Mouse (Mus musculus) MEL (cell line): ENCODE results near the gene Rassf9. TPM values are rescaled to one million over a fixed set of nuclear protein-coding genes. Genes with fewer than 3 reads are reported as not detected.

Experiments
- DNase-seq: peaks from one replicate; pipeline ENCODE4 v3.0.0; 2011; ENCODE audit warnings: low read depth, low spot score
- H3K27ac ChIP-seq: 2 replicates; pipeline ENCODE4 v1.5.1; 2012; ENCODE audit warnings: low read depth, mild to moderate bottlenecking, control low read depth, low read length, moderate library complexity; ENCODE audit not compliant: control insufficient read depth
- H3K27me3 ChIP-seq, 2 experiments: fragments of 150-350 bp in 1 of 2; sonication (generic) in 1 of 2; 2 replicates each; pipeline ENCODE4 v1.6.1; 2012; ENCODE audit warnings: low read length in 2 of 2, mild to moderate bottlenecking in 2 of 2, improper control_type of control experiment in 1 of 2, moderate library complexity in 1 of 2; ENCODE audit not compliant: insufficient read depth in 2 of 2, control insufficient read depth in 1 of 2
- H3K36me3 ChIP-seq, 2 experiments: 2 replicates each; pipeline ENCODE4 v1.6.1; 2012 to 2014; ENCODE audit warnings: low read length in 2 of 2, improper control_type of control experiment in 1 of 2, inconsistent platforms in 1 of 2, mild to moderate bottlenecking in 1 of 2; ENCODE audit not compliant: insufficient read depth in 2 of 2, control insufficient read depth in 1 of 2
- H3K4me1 ChIP-seq, 2 experiments: fragments of 150-350 bp in 1 of 2; sonication (generic) in 1 of 2; 2 replicates each; pipeline ENCODE4 v1.6.1; 2012; ENCODE audit warnings: low read length in 2 of 2, improper control_type of control experiment in 1 of 2, mild to moderate bottlenecking in 1 of 2; ENCODE audit not compliant: insufficient read depth in 2 of 2, control insufficient read depth in 1 of 2
- H3K4me3 ChIP-seq, 2 experiments: fragments of 150-350 bp in 1 of 2; sonication (generic) in 1 of 2; 2 replicates each; pipeline ENCODE4 v1.5.1; 2012; ENCODE audit warnings: low read depth in 2 of 2, low read length in 2 of 2, mild to moderate bottlenecking in 2 of 2, moderate library complexity in 2 of 2, control low read depth in 1 of 2, improper control_type of control experiment in 1 of 2; ENCODE audit not compliant: control insufficient read depth in 1 of 2, insufficient read depth in 1 of 2
- H3K79me2 ChIP-seq: 2 replicates; pipeline ENCODE4 v1.6.1; 2012; ENCODE audit warnings: mild to moderate bottlenecking, low read length, moderate library complexity; ENCODE audit not compliant: control insufficient read depth, poor library complexity, insufficient read depth
- H3K9ac ChIP-seq: 2 replicates; pipeline ENCODE4 v1.6.1; 2012; ENCODE audit warnings: low read depth, mild to moderate bottlenecking, control low read depth, low read length, moderate library complexity; ENCODE audit not compliant: control insufficient read depth, poor library complexity, severe bottlenecking
- H3K9me3 ChIP-seq: fragments of 150-350 bp; sonication (generic); replicated peaks from 2 replicates; pipeline ENCODE4 v1.6.1; 2012; ENCODE audit warnings: mild to moderate bottlenecking, low read length, improper control_type of control experiment, moderate library complexity; ENCODE audit not compliant: insufficient read depth
- ETS1 ChIP-seq: IDR thresholded peaks from 2 replicates; pipeline ENCODE4 v1.6.1; 2012; ENCODE audit warnings: low read depth, mild to moderate bottlenecking, inconsistent platforms, low read length, improper control_type of control experiment, moderate library complexity
- GABPA ChIP-seq: IDR thresholded peaks from 2 replicates; pipeline ENCODE4 v1.6.1; 2012; ENCODE audit warnings: low read depth, mild to moderate bottlenecking, inconsistent platforms, low read length, improper control_type of control experiment, moderate library complexity
- GATA1 ChIP-seq: IDR thresholded peaks from 2 replicates; pipeline ENCODE4 v1.6.1; 2011; ENCODE audit warnings: low read depth, low read length, improper control_type of control experiment
- JUND ChIP-seq: IDR thresholded peaks from 2 replicates; pipeline ENCODE4 v1.6.1; 2011; ENCODE audit warnings: low read depth, mild to moderate bottlenecking, improper control_type of control experiment, low read length
- KAT2A ChIP-seq: conservative IDR thresholded peaks from 2 replicates; pipeline ENCODE4 v1.6.1; 2012; ENCODE audit warnings: low read depth, low read length, improper control_type of control experiment, inconsistent platforms
- MAFK ChIP-seq: IDR thresholded peaks from 2 replicates; pipeline ENCODE4 v1.6.1; 2011; ENCODE audit warnings: low read depth, mild to moderate bottlenecking, low read length, improper control_type of control experiment, borderline replicate concordance
- MAX ChIP-seq: IDR thresholded peaks from 2 replicates; pipeline ENCODE4 v1.6.1; 2011; ENCODE audit warnings: low read length, improper control_type of control experiment
- MYB ChIP-seq: IDR thresholded peaks from 2 replicates; pipeline ENCODE4 v1.6.1; 2011; ENCODE audit warnings: mild to moderate bottlenecking, low read depth, low read length, improper control_type of control experiment
- MYC ChIP-seq: IDR thresholded peaks from 2 replicates; pipeline ENCODE4 v1.6.1; 2011; ENCODE audit warnings: low read depth, mild to moderate bottlenecking, low read length, improper control_type of control experiment, moderate library complexity
- NRF1 ChIP-seq: IDR thresholded peaks from 2 replicates; pipeline ENCODE4 v1.6.1; 2014; ENCODE audit warnings: low read depth, mild to moderate bottlenecking, inconsistent platforms, low read length, improper control_type of control experiment, moderate library complexity; ENCODE audit not compliant: poor library complexity, insufficient read depth, severe bottlenecking
- POLR2A ChIP-seq, 2 experiments: IDR thresholded peaks; 2 replicates each; pipeline ENCODE4 v1.6.1; 2011 to 2012; ENCODE audit warnings: low read length in 2 of 2, mild to moderate bottlenecking in 2 of 2, control low read depth in 1 of 2, improper control_type of control experiment in 1 of 2, low read depth in 1 of 2, moderate library complexity in 1 of 2; ENCODE audit not compliant: control insufficient read depth in 1 of 2, insufficient read depth in 1 of 2, poor library complexity in 1 of 2
- POLR2AphosphoS5 ChIP-seq: IDR thresholded peaks from 2 replicates; pipeline ENCODE4 v1.6.1; 2012; ENCODE audit warnings: low read depth, borderline replicate concordance, mild to moderate bottlenecking, inconsistent platforms, low read length, moderate library complexity, mixed read lengths
- SIN3A ChIP-seq: IDR thresholded peaks from 2 replicates; pipeline ENCODE4 v1.6.1; 2012; ENCODE audit warnings: low read length, improper control_type of control experiment, inconsistent platforms
- SMC3 ChIP-seq: IDR thresholded peaks from 2 replicates; pipeline ENCODE4 v1.6.1; 2011; ENCODE audit warnings: low read depth, low read length, improper control_type of control experiment
- TAL1 ChIP-seq: IDR thresholded peaks from 2 replicates; pipeline ENCODE4 v1.6.1; 2012; ENCODE audit warnings: mild to moderate bottlenecking, inconsistent platforms, low read length, moderate library complexity, mixed read lengths
- UBTF ChIP-seq: IDR thresholded peaks from 2 replicates; pipeline ENCODE4 v1.6.1; 2012; ENCODE audit warnings: low read depth, mild to moderate bottlenecking, inconsistent platforms, low read length, improper control_type of control experiment, moderate library complexity, borderline replicate concordance; ENCODE audit not compliant: insufficient read depth
- USF1 ChIP-seq: IDR thresholded peaks from 2 replicates; pipeline ENCODE4 v1.6.1; 2014; ENCODE audit warnings: low read depth, mild to moderate bottlenecking, inconsistent platforms, low read length, improper control_type of control experiment, moderate library complexity
- ZC3H11A ChIP-seq: IDR thresholded peaks from 2 replicates; pipeline ENCODE4 v1.6.1; 2012; ENCODE audit warnings: low read depth, mild to moderate bottlenecking, inconsistent platforms, low read length, improper control_type of control experiment
- ZKSCAN1 ChIP-seq: IDR thresholded peaks from 2 replicates; pipeline ENCODE4 v1.6.1; 2012; ENCODE audit warnings: low read depth, mild to moderate bottlenecking, inconsistent platforms, low read length, improper control_type of control experiment, moderate library complexity
- ZNF384 ChIP-seq: IDR thresholded peaks from 2 replicates; pipeline ENCODE4 v1.6.1; 2012; ENCODE audit warnings: low read depth, mild to moderate bottlenecking, inconsistent platforms, low read length, improper control_type of control experiment
- polyA plus RNA-seq, 2 experiments: library from polyadenylated mRNA; stranded (reverse) in 1 of 2; unstranded in 1 of 2; fragments of >175 nt in 1 of 2; fragments of >200 nt in 1 of 2; gene quantifications; 2 replicates each; pipeline versions ENCODE4 v1.2.1 to v1.2.4; 2012; ENCODE audit warnings: low replicate concordance in 2 of 2, low read depth in 1 of 2; ENCODE audit not compliant: insufficient read length in 2 of 2, insufficient read depth in 1 of 2, missing spikeins in 1 of 2
- total RNA-seq: library from RNA; depleted of rRNA; stranded (reverse); fragments of 300-350 nt; gene quantifications from 2 replicates; pipeline ENCODE4 v1.2.3, GENCODE M21; 2012

The Rassf9 gene
- total and polyA plus RNA-seq, 3 experiments: not detected

- no peak for DNase-seq
- H3K79me2 ChIP-seq: no peaks in the 10 kb centered on the region
- H3K4me1 ChIP-seq: no peaks in the 10 kb centered on the region
- no peak overlapping the region for H3K27ac ChIP-seq
- no peak overlapping the region for H3K9ac ChIP-seq
- H3K36me3 ChIP-seq: no peaks in the 10 kb centered on the region
- H3K27me3 ChIP-seq: no peaks in the 10 kb centered on the region
- no peak overlapping the region for H3K4me3 ChIP-seq
- no peak for TF ChIP-seq USF1
- no peak for TF ChIP-seq ZNF384
- TF ChIP-seq MAX: no peak
- TF ChIP-seq POLR2AphosphoS5: no peak
- TF ChIP-seq SIN3A: no peak
- TF ChIP-seq GABPA: no peak
- TF ChIP-seq MAFK: no peak
- TF ChIP-seq GATA1: no peak
- no peaks in the 10 kb centered on the region for H3K9me3 ChIP-seq
Observed at GRCm38 (mm10) chr10:102562488-102562887, 50.5 kb downstream of the Rassf9 start.

- Histone ChIP-seq H3K9me3 (no peaks in the 10 kb centered on the region), H3K27me3 (no peaks in the 10 kb centered on the region), H3K79me2 (no peaks in the 10 kb centered on the region), H3K36me3 (no peaks in the 10 kb centered on the region), H3K4me3 (no peak overlapping the region), H3K9ac (no peak overlapping the region), H3K4me1 (no peaks in the 10 kb centered on the region), H3K27ac (no peak overlapping the region)
- no peak for DNase-seq
- TF ChIP-seq JUND (no peak), POLR2AphosphoS5 (no peak), ZKSCAN1 (no peak)
Observed at GRCm38 (mm10) chr10:102577970-102578369, 65.9 kb downstream of the Rassf9 start.

- TF ChIP-seq ETS1 (no peak), POLR2AphosphoS5 (no peak), UBTF (no peak), KAT2A (no peak), MAX (no peak), NRF1 (no peak), POLR2A (IDR thresholded peaks at IDR 0.05; ENCODE audit: control insufficient read depth in 1 of 2, insufficient read depth in 1 of 2, low read depth in 1 of 2, low read length in 2 of 2, poor library complexity in 1 of 2) (no peak), MYC (no peak), MYB (no peak), ZC3H11A (no peak), SMC3 (no peak), TAL1 (no peak)
- H3K79me2 ChIP-seq: no peaks in the 10 kb centered on the region
Observed at GRCm38 (mm10) chr10:102594306-102594705, 82.3 kb downstream of the Rassf9 start.

More at GRCm38 (mm10) chr10:102594306-102594705, 82.3 kb downstream of the Rassf9 start:
- Histone ChIP-seq H3K4me3 (no peak overlapping the region), H3K9me3 (no peaks in the 10 kb centered on the region), H3K4me1 (no peaks in the 10 kb centered on the region), H3K9ac (no peak overlapping the region), H3K36me3 (no peaks in the 10 kb centered on the region), H3K27ac (no peak overlapping the region), H3K27me3 (no peaks in the 10 kb centered on the region)
- DNase-seq: no peak
